Mouse (Mus musculus): ENCODE data around the gene Epha3. TPM values are rescaled to one million over a fixed set of nuclear protein-coding genes. Genes with fewer than 3 reads are reported as not detected.

The Epha3 gene
- 0.23 and 0.53 TPM in 2 replicates for polyA plus RNA-seq (2012; rRNA removed)

DNA sequence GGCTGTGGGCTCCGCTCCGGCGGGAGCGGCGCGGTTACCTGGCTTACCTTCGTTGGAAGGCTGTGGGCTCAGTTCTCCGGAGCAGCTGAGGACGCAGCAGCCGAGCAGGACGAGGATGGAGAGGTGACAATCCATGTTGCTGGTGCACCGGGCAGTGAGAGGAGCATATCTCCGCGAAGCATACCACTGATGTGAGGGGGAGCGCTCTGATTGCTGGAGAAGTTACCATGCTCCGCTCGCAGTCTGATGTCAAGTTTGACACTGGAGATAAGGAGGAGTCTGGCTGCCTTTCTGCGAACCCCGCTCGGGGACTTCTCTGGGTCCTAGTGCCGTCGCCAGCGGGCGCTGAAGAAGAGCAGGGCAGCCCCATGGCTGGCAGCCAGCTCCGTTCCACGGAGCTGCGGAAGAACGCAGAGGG, at the start of gene Epha3:
Gene Epha3 (minus strand): TSS at position 263 of the 418 bp plus-strand sequence.

